Mouse (Mus musculus) midbrain, embryonic 10.5 days (tissue): ENCODE results near the gene Styx. TPM values are rescaled to one million over a fixed set of nuclear protein-coding genes. Genes with fewer than 3 reads are reported as not detected.

Source experiments
- DNase-seq: peaks from one replicate; pipeline ENCODE4 v3.0.0-alpha.2; 2017; ENCODE audit warnings: low spot score
- H3K27ac ChIP-seq: fragments of 300-500 bp; sonication (generic); replicated peaks from 2 replicates; pipeline ENCODE4 v1.5.1; 2016; ENCODE audit warnings: mild to moderate bottlenecking
- H3K27me3 ChIP-seq: fragments of 300-500 bp; sonication (generic); 2 replicates; pipeline ENCODE4 v1.6.1; 2016; ENCODE audit warnings: low read depth, mild to moderate bottlenecking; ENCODE audit not compliant: poor library complexity, severe bottlenecking
- H3K36me3 ChIP-seq: fragments of 300-500 bp; sonication (generic); 2 replicates; pipeline ENCODE4 v1.6.1; 2016; ENCODE audit warnings: mild to moderate bottlenecking, moderate library complexity
- H3K4me1 ChIP-seq: fragments of 300-500 bp; sonication (generic); 2 replicates; pipeline ENCODE4 v1.6.1; 2016
- H3K4me3 ChIP-seq: fragments of 300-500 bp; sonication (generic); 2 replicates; pipeline ENCODE4 v1.5.1; 2016; ENCODE audit warnings: mild to moderate bottlenecking, moderate library complexity
- H3K9me3 ChIP-seq: fragments of 300-500 bp; sonication (generic); replicated peaks from 2 replicates; pipeline ENCODE4 v1.6.1; 2016; ENCODE audit warnings: mild to moderate bottlenecking
- WGBS: fragments of 180-500 bp; shearing (Covaris S2); methylation state at CpG from one replicate; pipeline ENCODE4 v1.1.7; 2016; 5-methylcytosine and 5-hydroxymethylcytosine counted together
- polyA plus RNA-seq: library from polyadenylated mRNA; unstranded; fragments of >200 nt; fragmentation: Nextera tagmentation; extraction: Ambion mirVana; gene quantifications from 2 replicates; pipeline ENCODE4 v1.2.1, GENCODE M21; 2016

Styx gene
- polyA plus RNA-seq, 1 experiment from 2014 or later: 40.0 TPM

DNA sequence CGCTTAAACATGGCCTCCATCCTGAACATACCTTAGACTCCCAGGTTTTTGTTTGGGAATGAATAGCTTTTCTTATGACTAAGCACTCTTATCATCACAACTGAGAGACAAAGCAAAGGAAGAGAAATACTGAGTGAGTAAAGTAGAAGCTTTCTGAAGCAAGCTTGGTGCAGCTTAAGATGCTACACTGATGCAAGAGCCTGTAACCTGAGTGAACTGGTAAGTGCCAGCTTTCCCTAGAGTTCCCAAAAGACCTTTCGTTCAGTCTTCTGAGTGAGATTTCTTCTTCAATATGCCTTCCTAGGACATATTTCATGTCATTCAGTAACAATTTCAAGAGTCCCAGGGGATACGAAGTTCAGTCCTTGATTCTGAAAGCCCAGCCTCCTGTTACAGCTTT, 29.8 kb upstream of the Styx start:
- Histone ChIP-seq H3K4me1 (peaks cover 14% of the 10 kb centered on the region), H3K4me3 (no peak overlapping the region), H3K27ac (no peak overlapping the region), H3K27me3 (0 out of 2 replicates have a peak, but pooled peaks cover 5% of the 10 kb centered on the region), H3K36me3 (no peaks in the 10 kb centered on the region), H3K9me3 (no peaks in the 10 kb centered on the region)
- DNase-seq: no peak
- whole genome bisulfite sequencing: 84% methylated on average over 3 of the region's 3 CpGs

DNA sequence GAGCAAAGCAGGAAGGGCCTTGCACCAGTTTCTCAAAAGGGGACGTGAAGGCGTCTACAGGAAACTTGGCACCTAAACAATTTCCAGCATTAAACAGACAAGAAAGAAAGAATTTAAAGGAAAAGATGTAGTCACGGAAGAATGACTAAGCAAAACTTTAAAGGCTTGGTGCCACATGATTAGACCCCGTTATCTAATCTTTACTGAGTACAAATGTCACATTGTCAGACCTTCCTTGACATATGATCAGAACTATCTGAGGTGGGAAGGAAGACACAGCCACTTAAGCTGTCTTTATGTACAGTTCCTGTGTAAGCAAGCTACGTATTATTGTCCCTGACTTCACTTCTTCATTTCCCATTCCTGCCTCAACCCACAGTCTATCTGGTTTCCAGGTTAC, 29.3 kb upstream of the Styx start:
- 82% methylated on average over 5 of the region's 5 CpGs for WGBS
- no peak for DNase-seq
- Histone ChIP-seq H3K27ac (no peak overlapping the region), H3K9me3 (no peaks in the 10 kb centered on the region), H3K4me1 (peaks cover 10% of the 10 kb centered on the region), H3K4me3 (no peak overlapping the region), H3K36me3 (no peaks in the 10 kb centered on the region), H3K27me3 (0 out of 2 replicates have a peak, but pooled peaks cover 5% of the 10 kb centered on the region)

DNA sequence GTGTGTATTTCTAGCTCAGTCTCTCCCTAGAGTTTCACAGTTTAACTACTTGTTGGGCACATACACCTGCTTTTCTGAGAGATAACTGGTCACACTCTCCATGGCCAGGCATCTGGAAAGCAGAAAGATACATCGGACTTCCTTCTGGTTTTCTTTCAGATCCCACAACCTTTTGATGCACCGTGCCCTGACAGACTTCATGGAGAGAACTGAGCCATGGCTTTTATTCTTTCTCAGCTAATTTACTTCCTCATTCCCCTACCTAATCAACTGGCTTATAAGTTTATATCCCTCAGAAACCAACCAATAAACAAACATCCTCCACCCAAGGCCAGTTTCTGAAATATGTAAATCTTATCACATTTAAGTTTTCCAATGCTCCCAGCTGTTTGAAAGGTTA, 28.4 kb upstream of the Styx start:
- no peak for DNase-seq
- 83% methylated on average over 2 of the region's 2 CpGs for WGBS
- Histone ChIP-seq H3K4me3 (no peak overlapping the region), H3K36me3 (no peaks in the 10 kb centered on the region), H3K27me3 (0 out of 2 replicates have a peak, but pooled peaks cover 5% of the 10 kb centered on the region), H3K9me3 (no peaks in the 10 kb centered on the region), H3K4me1 (peaks cover 5% of the 10 kb centered on the region), H3K27ac (no peak overlapping the region)

DNA sequence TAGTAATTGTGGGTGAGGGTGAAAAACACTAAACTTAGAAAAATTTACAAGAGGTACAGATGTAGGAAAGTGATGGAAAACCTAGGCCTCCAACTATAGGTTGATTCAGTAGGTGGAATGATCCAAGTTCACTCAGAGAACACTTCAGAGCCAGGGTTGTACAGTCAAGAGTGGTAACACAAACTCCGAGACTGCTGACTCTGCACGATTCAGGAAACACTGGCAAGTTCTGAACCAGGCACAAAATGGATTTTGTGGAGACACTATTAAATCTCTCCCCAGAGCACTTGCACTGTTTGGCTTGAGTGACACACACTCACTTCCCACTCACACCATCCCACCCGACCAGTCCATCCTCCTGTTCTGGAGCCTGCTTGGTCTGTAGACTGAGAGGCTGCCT, 27.6 kb upstream of the Styx start:
- Histone ChIP-seq H3K27ac (no peak overlapping the region), H3K4me3 (no peak overlapping the region), H3K27me3 (0 out of 2 replicates have a peak, but pooled peaks cover 5% of the 10 kb centered on the region), H3K4me1 (no peaks in the 10 kb centered on the region; the same call in 1 of the 2 replicates), H3K9me3 (no peaks in the 10 kb centered on the region), H3K36me3 (no peaks in the 10 kb centered on the region)
- no peak for DNase-seq
- WGBS: 89% methylated on average over 3 of the region's 3 CpGs

DNA sequence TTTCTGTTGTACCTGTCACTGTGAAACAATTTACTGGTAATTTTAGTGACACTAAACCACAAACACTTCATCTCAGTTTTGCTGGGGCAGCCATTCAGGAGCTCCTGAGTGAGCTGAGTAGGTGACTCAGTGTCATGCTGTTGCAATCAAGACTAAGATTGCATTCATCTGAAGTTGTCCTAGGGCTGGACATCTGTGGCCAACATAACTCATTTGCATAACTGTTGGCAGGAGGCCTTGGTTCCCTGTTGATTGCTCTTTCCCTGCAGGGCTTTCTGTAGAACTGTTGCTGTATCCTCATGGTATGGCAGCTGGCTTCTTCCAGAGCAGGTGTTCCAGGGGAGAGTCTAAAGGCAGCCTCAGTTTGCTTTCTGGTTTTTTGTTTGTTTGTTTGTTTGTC, 25.4 kb upstream of the Styx start:
- Histone ChIP-seq H3K4me1 (no peaks in the 10 kb centered on the region), H3K36me3 (no peaks in the 10 kb centered on the region), H3K4me3 (no peak overlapping the region), H3K27me3 (0 out of 2 replicates have a peak, but pooled peaks cover under 1% of the 10 kb centered on the region), H3K9me3 (no peaks in the 10 kb centered on the region), H3K27ac (no peak overlapping the region)
- DNase-seq: no peak

DNA sequence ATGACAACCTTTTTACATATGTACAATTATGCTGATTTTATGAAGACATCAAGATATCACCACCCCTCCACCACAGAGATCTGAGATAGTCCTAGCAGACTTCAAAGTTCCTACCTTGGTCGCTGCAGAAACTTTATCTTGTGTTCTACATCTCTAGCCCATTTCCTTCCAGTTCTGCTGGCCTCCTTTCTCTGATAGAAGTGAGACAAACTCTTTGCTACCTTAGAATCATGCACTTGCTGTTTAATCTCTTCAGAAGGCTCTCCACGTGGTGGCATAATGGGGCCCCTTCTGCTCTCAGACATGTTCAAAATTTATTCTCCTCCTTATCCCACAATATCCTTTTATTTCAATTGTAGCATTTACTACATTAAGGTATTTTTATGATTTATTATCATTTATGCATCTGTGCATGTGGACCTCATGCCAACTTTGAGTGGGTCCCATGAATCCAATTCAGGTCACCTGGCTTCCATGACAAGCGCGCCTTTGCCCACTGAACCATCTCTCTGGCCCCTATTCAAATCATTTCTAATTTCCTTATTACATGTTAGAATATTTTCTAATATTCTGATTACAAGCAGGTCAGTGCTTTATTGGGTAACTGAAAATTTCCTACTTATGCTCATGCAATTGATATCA, 22.7 kb upstream of the Styx start:
- H3K36me3 ChIP-seq: peaks cover 23% of the 10 kb centered on the region
- 89% methylated on average over 4 of the region's 4 CpGs for WGBS
- no peaks in the 10 kb centered on the region for H3K9me3 ChIP-seq
- H3K4me1 ChIP-seq: peaks cover 11% of the 10 kb centered on the region
- no peak for DNase-seq
- no peak overlapping the region for H3K4me3 ChIP-seq
- no peak overlapping the region for H3K27ac ChIP-seq
- no peaks in the 10 kb centered on the region for H3K27me3 ChIP-seq

DNA sequence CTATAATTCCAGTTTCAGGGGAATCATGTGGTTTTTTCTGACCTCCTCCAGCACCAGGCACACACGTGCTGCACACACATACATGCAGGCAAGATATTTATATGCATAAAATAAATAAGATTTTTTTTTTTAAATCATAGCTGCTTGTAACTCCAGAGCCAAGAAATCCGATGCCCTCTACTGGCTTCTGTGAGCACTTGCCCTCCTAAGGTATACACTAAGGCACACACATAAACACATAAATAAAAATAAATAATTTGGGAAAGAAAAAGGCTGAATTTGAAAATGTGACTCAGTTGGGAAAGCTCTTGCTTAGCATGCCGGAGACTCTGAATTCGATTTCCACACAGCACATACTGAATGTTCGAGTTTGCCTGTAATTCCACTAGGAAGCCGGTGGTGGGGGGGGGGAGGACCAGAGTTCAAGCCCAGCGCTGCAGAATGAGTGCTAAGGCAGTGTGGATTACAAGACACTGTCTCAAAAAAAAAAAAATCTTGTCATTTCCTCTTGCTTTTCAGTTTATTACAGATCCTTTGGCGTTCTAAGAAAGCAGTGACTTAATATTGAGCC, 21.8 kb upstream of the Styx start:
- DNase-seq: no peak
- 15% methylated on average over 8 of the region's 8 CpGs for WGBS
- H3K4me1 ChIP-seq: peaks cover 11% of the 10 kb centered on the region
- H3K27me3 ChIP-seq: no peaks in the 10 kb centered on the region
- H3K9me3 ChIP-seq: no peaks in the 10 kb centered on the region
- H3K36me3 ChIP-seq: peaks cover 32% of the 10 kb centered on the region
- H3K27ac ChIP-seq: peak overlapping the region; percentile 97
- peak overlapping the region; percentile 74 for H3K4me3 ChIP-seq

DNA sequence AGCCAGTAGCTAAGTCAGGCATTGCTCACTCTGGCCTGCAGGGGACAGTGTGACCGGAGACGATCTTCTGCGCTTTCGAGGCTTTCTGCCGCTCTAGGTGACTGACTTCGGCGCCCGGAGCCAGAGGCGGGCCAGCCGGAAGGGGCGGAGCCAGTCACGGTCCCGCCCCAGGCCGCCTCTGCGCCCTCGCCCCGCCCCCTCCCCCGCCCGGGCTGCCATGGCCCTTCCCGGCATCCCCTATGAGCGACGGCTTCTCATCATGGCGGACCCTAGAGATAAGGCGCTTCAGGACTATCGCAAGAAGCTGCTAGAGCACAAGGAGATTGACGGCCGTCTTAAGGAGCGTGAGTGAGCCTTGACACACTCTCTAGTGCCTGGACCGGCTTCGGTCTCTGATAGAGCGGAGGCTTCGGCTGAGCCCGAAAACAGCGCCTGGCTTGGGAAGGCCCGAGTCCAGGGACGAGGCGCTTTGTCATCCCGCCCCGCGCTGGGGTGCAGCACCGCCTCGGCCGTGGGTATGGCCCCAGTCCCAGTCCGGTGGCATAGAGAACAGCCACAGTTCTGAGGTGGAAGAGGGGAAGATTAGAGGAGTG, 21.2 kb upstream of the Styx start, which contains the start of gene Psmc6:
Psmc6 (plus strand) TSS at position 200 of the 593 bp plus-strand sequence.
- peak within 1 kb of the TSS; percentile 74 for H3K4me3 ChIP-seq
- DNase-seq: peak; percentile 94
- peak within 1 kb of the TSS; percentile 97 for H3K27ac ChIP-seq
- under 1% methylated on average over 44 of the region's 44 CpGs for WGBS
- peaks cover 38% of the 10 kb centered on the region for H3K36me3 ChIP-seq
- H3K27me3 ChIP-seq: no peaks in the 10 kb centered on the region
- no peaks in the 10 kb centered on the region for H3K9me3 ChIP-seq
- H3K4me1 ChIP-seq: peaks cover 11% of the 10 kb centered on the region

DNA sequence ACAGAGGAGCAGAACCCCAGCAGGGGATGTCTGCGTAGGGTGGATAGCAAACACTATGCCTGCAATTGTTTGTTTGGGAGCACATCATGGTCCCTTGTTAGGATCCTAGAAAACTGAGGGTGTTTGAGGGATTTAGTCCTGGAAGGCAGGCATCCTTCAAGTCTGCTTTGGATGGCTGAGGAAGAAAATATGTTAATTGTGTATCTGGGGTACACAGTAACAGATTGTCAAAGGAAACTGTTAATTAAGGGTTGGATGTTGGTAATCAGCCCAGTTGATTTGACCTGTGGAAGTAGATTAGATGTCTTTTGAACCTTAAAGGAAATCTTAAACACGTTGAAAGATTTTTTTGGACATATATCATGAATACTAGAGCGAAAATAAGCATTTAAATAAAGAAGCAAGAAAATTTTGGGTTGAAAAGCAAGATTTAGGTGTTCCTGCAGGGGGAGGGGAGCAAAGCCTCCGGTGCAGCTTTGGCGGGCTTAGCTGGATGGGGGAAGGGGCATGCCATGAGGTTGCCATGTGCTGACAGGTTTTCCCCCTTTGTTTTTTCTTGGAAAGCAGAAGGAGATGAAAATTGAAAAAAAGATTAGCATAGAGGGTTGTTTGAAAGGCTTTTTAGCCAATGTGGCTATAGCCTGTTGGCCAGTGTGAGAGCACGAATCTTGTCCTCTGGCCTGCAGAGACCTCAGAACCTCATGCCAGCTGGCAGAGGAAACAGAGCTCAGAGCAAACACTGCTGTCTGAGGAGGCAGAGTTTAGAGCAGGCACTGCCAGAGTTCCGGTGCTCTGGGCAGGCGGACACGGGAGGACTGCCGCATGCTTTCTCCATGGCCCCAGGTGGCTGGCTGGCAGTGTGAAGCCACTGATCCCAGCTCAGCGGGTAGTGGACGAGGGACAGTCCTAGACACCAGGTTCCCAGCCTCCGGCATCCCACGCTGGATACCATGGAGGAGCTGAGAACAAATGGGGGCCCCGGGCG, 13.6 kb downstream of the Styx start:
- WGBS: 81% methylated on average over 16 of the region's 16 CpGs
- H3K27ac ChIP-seq: peak overlapping the region; percentile 28; the same call in 1 of the 2 replicates
- no peak for DNase-seq
- peaks cover 2% of the 10 kb centered on the region; the same call in 1 of the 2 replicates for H3K9me3 ChIP-seq
- H3K4me1 ChIP-seq: peaks cover 11% of the 10 kb centered on the region
- no peak overlapping the region for H3K4me3 ChIP-seq
- no peaks in the 10 kb centered on the region for H3K27me3 ChIP-seq
- peaks cover 41% of the 10 kb centered on the region for H3K36me3 ChIP-seq

DNA sequence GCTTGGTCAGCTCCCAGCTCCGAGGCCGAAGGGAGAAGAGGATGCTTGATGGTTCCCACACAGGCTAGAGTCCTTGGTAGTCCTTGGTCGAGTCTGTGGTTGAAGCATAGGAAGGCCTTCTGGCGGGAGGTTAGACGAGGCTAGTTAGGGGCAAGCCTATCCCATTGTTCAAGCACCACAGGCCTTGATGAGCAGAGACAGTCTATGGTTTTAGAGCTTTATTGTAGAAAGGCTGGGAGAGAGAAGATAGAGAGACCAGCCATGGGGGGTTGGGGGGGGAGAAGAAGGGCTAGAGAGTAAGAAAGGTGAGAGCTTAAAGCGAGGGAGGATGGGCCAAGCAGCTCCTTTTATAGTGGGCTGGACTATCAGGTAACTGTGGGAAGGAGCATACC, 14.3 kb downstream of the Styx start:
- Histone ChIP-seq H3K27ac (0 out of 2 replicates have a peak overlapping the region, but pooled peaks have one; percentile 28), H3K4me1 (peaks cover 11% of the 10 kb centered on the region), H3K27me3 (no peaks in the 10 kb centered on the region), H3K36me3 (peaks cover 43% of the 10 kb centered on the region), H3K4me3 (no peak overlapping the region), H3K9me3 (peaks cover 6% of the 10 kb centered on the region; the same call in 1 of the 2 replicates)
- DNase-seq: no peak
- 88% methylated on average over 6 of the region's 6 CpGs for WGBS

DNA sequence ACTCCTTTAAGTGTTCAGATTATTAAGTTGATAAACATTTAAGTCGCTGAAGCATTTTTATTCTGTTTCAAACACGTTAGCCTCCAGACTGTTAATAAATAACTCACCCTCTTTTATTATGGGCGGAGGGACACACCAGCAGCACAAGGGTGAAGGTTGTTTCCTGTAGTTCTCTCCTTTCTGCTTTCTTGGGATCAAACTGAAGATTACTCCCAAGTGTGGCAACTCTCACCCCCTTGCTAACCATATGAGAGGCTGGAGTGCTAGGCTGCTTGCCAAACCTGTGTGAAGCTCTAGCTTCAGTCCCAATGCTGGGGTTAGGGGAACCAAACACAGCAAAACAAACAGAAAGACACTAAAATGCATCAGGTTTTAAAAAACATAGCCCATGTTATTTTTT, 27.9 kb downstream of the Styx start:
- no peaks in the 10 kb centered on the region for H3K4me1 ChIP-seq
- H3K9me3 ChIP-seq: no peaks in the 10 kb centered on the region
- WGBS: 94% methylated on average over 3 of the region's 3 CpGs
- no peak for DNase-seq
- no peaks in the 10 kb centered on the region for H3K27me3 ChIP-seq
- peaks cover 47% of the 10 kb centered on the region for H3K36me3 ChIP-seq
- H3K4me3 ChIP-seq: no peak overlapping the region
- H3K27ac ChIP-seq: no peak overlapping the region

DNA sequence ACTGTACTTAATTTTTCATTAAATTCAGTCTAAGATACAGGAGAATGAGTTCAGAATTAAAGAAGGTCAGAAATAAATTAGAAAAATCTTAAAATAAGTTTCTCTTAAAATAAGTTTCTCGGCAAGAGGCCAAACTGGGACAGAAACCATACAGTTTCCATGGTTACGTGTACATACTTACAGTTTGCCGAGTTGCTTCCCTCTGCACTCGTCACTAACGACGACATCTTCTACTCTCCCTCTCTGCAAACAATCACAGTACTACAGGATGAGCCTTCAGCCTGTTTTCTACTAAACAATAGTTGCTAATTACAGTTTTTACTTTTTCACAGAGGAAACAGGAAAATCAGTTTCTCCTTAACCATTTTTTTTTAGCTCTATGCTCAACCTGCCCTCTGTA, 29.9 kb downstream of the Styx start:
- Histone ChIP-seq H3K27me3 (no peaks in the 10 kb centered on the region), H3K4me3 (no peak overlapping the region), H3K4me1 (no peaks in the 10 kb centered on the region), H3K27ac (no peak overlapping the region), H3K36me3 (peaks cover 47% of the 10 kb centered on the region), H3K9me3 (no peaks in the 10 kb centered on the region)
- WGBS: 94% methylated on average over 6 of the region's 6 CpGs
- DNase-seq: no peak
